Mouse (Mus musculus): ENCODE data around the gene Dlx2.

The Dlx2 gene

GRCm38 (mm10) chr2:71546640-71547071, at the start of gene Dlx2:
Dlx2 (minus strand) TSS chr2:71546754.
- DNase-seq = no peak

- DNase-seq = no peak
Measured at GRCm38 (mm10) chr2:71594466-71594865, 47.9 kb upstream of the Dlx2 start.

- DNase-seq = no peak
Measured at GRCm38 (mm10) chr2:71589114-71589513, 42.6 kb upstream of the Dlx2 start.

- DNase-seq = no peak
Measured at GRCm38 (mm10) chr2:71581488-71581887, 34.9 kb upstream of the Dlx2 start.

- DNase-seq = no peak
Measured at GRCm38 (mm10) chr2:71580632-71581466, 34.3 kb upstream of the Dlx2 start.

GRCm38 (mm10) chr2:71577059-71577458, 30.5 kb upstream of the Dlx2 start:
- DNase-seq = no peak

- DNase-seq = no peak
Measured at GRCm38 (mm10) chr2:71573736-71574135, 27.2 kb upstream of the Dlx2 start.

- no peak for DNase-seq
Measured at GRCm38 (mm10) chr2:71566466-71566865, 19.9 kb upstream of the Dlx2 start.

- DNase-seq = no peak
Measured at GRCm38 (mm10) chr2:71556071-71556470, 9.5 kb upstream of the Dlx2 start.

- no peak for DNase-seq
Measured at GRCm38 (mm10) chr2:71551704-71552103, 5.2 kb upstream of the Dlx2 start.

GRCm38 (mm10) chr2:71550330-71550729, 3.8 kb upstream of the Dlx2 start:
- no peak for DNase-seq

GRCm38 (mm10) chr2:71547829-71548228, 1.3 kb upstream of the Dlx2 start:
- no peak for DNase-seq

GRCm38 (mm10) chr2:71545882-71546639, 493 bp downstream of the Dlx2 start:
- DNase-seq = no peak

- DNase-seq = no peak
Measured at GRCm38 (mm10) chr2:71545401-71545881, 1.1 kb downstream of the Dlx2 start.

- no peak for DNase-seq
Measured at GRCm38 (mm10) chr2:71544391-71545285, 1.9 kb downstream of the Dlx2 start.

- DNase-seq = no peak
Measured at GRCm38 (mm10) chr2:71543948-71544347, 2.6 kb downstream of the Dlx2 start.

GRCm38 (mm10) chr2:71543531-71543930, 3.0 kb downstream of the Dlx2 start:
- DNase-seq = no peak

GRCm38 (mm10) chr2:71542816-71543301, 3.7 kb downstream of the Dlx2 start:
- DNase-seq = no peak

GRCm38 (mm10) chr2:71542227-71542815, 4.2 kb downstream of the Dlx2 start:
- no peak for DNase-seq

- DNase-seq = no peak
Measured at GRCm38 (mm10) chr2:71541418-71542226, 4.9 kb downstream of the Dlx2 start.
